In the genomic region with DNA sequence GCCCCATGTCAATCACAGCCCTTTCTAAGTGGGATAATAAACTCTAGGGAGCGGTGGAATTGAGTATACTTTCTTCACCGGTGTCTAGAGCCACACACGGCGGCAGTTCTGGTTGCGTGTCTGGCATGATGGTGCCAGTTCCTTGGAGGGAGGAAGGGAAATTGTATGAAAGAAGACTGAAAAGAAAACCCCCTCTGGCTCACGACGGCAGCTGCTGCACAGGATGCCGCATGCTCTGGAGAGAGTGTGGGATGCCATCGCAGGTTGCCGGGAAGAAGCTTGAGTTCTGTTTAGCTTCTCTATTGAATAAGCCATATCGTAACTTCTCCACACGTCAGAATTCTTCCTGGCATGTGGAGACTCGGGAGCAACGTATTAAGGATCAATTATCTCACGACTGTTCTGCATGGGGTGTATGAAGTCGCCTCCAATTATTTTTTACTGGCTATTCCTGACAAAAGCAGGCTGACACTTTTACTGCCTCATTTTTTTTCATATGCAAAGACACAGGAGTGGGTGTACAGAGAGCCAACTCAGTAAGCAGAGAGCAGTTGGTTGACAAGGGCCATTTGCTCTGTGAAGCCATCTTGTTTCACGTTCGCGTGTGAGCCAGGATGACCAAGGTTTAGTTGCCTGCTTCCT, we compare ENCODE assay signal across 13 mouse cellular contexts.
DNase-seq lines count a peak whose midpoint lies in the region; ATAC-seq lines count a peak whose summit lies in the region.
"Had no signal": no experiment of that assay in that cellular context is flagged by ENCODE, and none has a peak within 500 bp of the region (broad histone marks: within the 10 kb centered on the region; RNA-seq: fewer than 3 reads in every experiment).

No protein-coding gene starts in this region.

- peaks cover 30% of the 10 kb centered on the region for H3K4me1 ChIP-seq in hindbrain, embryonic 13.5 days (replicated peaks)
- peaks cover 26% of the 10 kb centered on the region for H3K4me1 ChIP-seq in hindbrain, embryonic 12.5 days
- peaks cover 49% of the 10 kb centered on the region for H3K4me1 ChIP-seq in forebrain, embryonic 10.5 days
- H3K4me1 ChIP-seq in neural tube, embryonic 15.5 days: peaks cover 28% of the 10 kb centered on the region

- H3K4me2 ChIP-seq in hindbrain, embryonic 13.5 days: peak overlapping the region; percentile 34
- H3K4me2 ChIP-seq in hindbrain, embryonic 12.5 days (replicated peaks): no peak overlapping the region
- peak overlapping the region; percentile 42 for H3K4me2 ChIP-seq in neural tube, embryonic 15.5 days

- H3K36me3 ChIP-seq in hindbrain, embryonic 13.5 days: no peaks in the 10 kb centered on the region
- no peaks in the 10 kb centered on the region for H3K36me3 ChIP-seq in hindbrain, embryonic 12.5 days
- no peaks in the 10 kb centered on the region for H3K36me3 ChIP-seq in forebrain, embryonic 10.5 days (replicated peaks)
- no peaks in the 10 kb centered on the region for H3K36me3 ChIP-seq in neural tube, embryonic 15.5 days

- H3K9ac ChIP-seq in hindbrain, embryonic 13.5 days: 0 out of 2 replicates have a peak overlapping the region, but pooled peaks have one; percentile 6
- no peak overlapping the region for H3K9ac ChIP-seq in hindbrain, embryonic 12.5 days
- no peak overlapping the region for H3K9ac ChIP-seq in neural tube, embryonic 15.5 days (replicated peaks)

- WGBS in hindbrain, embryonic 13.5 days: 44% methylated on average over 19 of the region's 19 CpGs
- WGBS in hindbrain, embryonic 12.5 days: 56% methylated on average over 19 of the region's 19 CpGs
- WGBS in forebrain, embryonic 10.5 days: 78% methylated on average over 19 of the region's 19 CpGs
- 17% methylated on average over 19 of the region's 19 CpGs for WGBS in neural tube, embryonic 15.5 days

- H3K27ac ChIP-seq in hindbrain, embryonic 13.5 days: peak overlapping the region; percentile 35; the same call in 1 of the 2 replicates
- H3K27ac ChIP-seq in hindbrain, embryonic 12.5 days: no peak overlapping the region
- peak overlapping the region; percentile 44; the same call in 1 of the 2 replicates for H3K27ac ChIP-seq in forebrain, embryonic 10.5 days
- peak overlapping the region; percentile 11; the same call in 1 of the 2 replicates for H3K27ac ChIP-seq in neural tube, embryonic 15.5 days (replicated peaks)

- H3K9me3 ChIP-seq in hindbrain, embryonic 13.5 days: no peaks in the 10 kb centered on the region
- no peaks in the 10 kb centered on the region for H3K9me3 ChIP-seq in hindbrain, embryonic 12.5 days (replicated peaks)
- no peaks in the 10 kb centered on the region for H3K9me3 ChIP-seq in forebrain, embryonic 10.5 days
- H3K9me3 ChIP-seq in neural tube, embryonic 15.5 days (replicated peaks): no peaks in the 10 kb centered on the region

- ATAC-seq in hindbrain, embryonic 13.5 days (ENCODE audit: low FRiP score): 0 out of 2 replicates have a peak, but pooled peaks have one; percentile 13
- ATAC-seq in hindbrain, embryonic 12.5 days (ENCODE audit: low FRiP score): no peak
- ATAC-seq in neural tube, embryonic 15.5 days (ENCODE audit: low FRiP score): peak; percentile 50; the same call in 1 of the 2 replicates
- ATAC-seq: intestine, postnatal 0 days had no signal

- intact Hi-C loops in left cerebral cortex, postnatal 36 days (cut with DNase I): no loop called here

- no peaks in the 10 kb centered on the region for H3K27me3 ChIP-seq in hindbrain, embryonic 13.5 days
- H3K27me3 ChIP-seq in hindbrain, embryonic 12.5 days: no peaks in the 10 kb centered on the region
- H3K27me3 ChIP-seq in forebrain, embryonic 10.5 days (ENCODE audit: poor library complexity, severe bottlenecking): no peaks in the 10 kb centered on the region
- peaks cover 6% of the 10 kb centered on the region for H3K27me3 ChIP-seq in neural tube, embryonic 15.5 days (replicated peaks)

- no peak for DNase-seq in forebrain, embryonic 10.5 days (ENCODE audit: extremely low spot score, low spot score)
- DNase-seq in left cerebral cortex, postnatal 36 days (ENCODE audit: low spot score in 2 of 2): peak; percentile 35 to 53
- DNase-seq in lung, postnatal 10 days: no peak
- no peak for DNase-seq in cerebellum, postnatal 36 days
- DNase-seq in gastrocnemius, postnatal 10 days: no peak
- DNase-seq: adrenal gland, postnatal 10 days; cerebellum, adult 9-11 months; layer of hippocampus, adult 9-11 months had no signal

- no peak overlapping the region for H3K4me3 ChIP-seq in hindbrain, embryonic 13.5 days
- H3K4me3 ChIP-seq in hindbrain, embryonic 12.5 days: no peak overlapping the region
- no peak overlapping the region for H3K4me3 ChIP-seq in forebrain, embryonic 10.5 days
- no peak overlapping the region for H3K4me3 ChIP-seq in neural tube, embryonic 15.5 days (replicated peaks)
- H3K4me3 ChIP-seq: erythroblast, embryonic 14.5 days had no signal

Comparison
In these comparisons a context has a peak if more than half of its experiments do, and no peak if none do; other contexts are left out.
1. DNase-seq: peak in left cerebral cortex, postnatal 36 days (2 of 2); none in forebrain, embryonic 10.5 days (single experiment), lung, postnatal 10 days (single experiment), cerebellum, postnatal 36 days (0 of 2) and gastrocnemius, postnatal 10 days (single experiment).